Mouse (Mus musculus) forebrain, embryonic 14.5 days (tissue): ENCODE measurements around the gene Ofcc1. TPM values are rescaled to one million over a fixed set of nuclear protein-coding genes. Genes with fewer than 3 reads are reported as not detected.

Source experiments
- ATAC-seq: fragments of 200-750 bp; cut with Nextera tagmentation; 2 replicates; pipeline ENCODE4 v1.8.0; 2017; ENCODE audit warnings: mild to moderate bottlenecking, moderate library complexity
- DNase-seq: peaks from one replicate; pipeline ENCODE4 v3.0.0-alpha.2; 2015; ENCODE audit warnings: low spot score
- H3K27ac ChIP-seq: fragments of 300-500 bp; sonication (generic); 2 replicates; pipeline ENCODE4 v1.5.1; 2014; ENCODE audit warnings: low read depth, mild to moderate bottlenecking, control low read depth, low read length, moderate library complexity
- H3K27me3 ChIP-seq: fragments of 300-500 bp; sonication (generic); replicated peaks from 2 replicates; pipeline ENCODE4 v1.6.1; 2014; ENCODE audit warnings: low read length, control low read depth, mixed read lengths; ENCODE audit not compliant: control insufficient read depth, insufficient read depth
- H3K36me3 ChIP-seq: fragments of 300-500 bp; sonication (generic); 2 replicates; pipeline ENCODE4 v1.6.1; 2014; ENCODE audit warnings: low read length, control low read depth; ENCODE audit not compliant: control insufficient read depth, insufficient read depth
- H3K4me1 ChIP-seq: fragments of 300-500 bp; sonication (generic); 2 replicates; pipeline ENCODE4 v1.6.1; 2014; ENCODE audit warnings: antibody characterized with exemption, low read length, control low read depth; ENCODE audit not compliant: control insufficient read depth, insufficient read depth
- H3K4me2 ChIP-seq: fragments of 300-500 bp; sonication (generic); 2 replicates; pipeline ENCODE4 v1.6.1; 2014; ENCODE audit warnings: mild to moderate bottlenecking, control low read depth, low read length
- H3K4me3 ChIP-seq: fragments of 300-500 bp; sonication (generic); 2 replicates; pipeline ENCODE4 v1.5.1; 2014; ENCODE audit warnings: low read depth, low read length, control low read depth
- H3K9ac ChIP-seq: fragments of 300-500 bp; sonication (generic); 2 replicates; pipeline ENCODE4 v1.6.1; 2014; ENCODE audit warnings: mild to moderate bottlenecking, low read length, control low read depth, moderate library complexity
- H3K9me3 ChIP-seq: fragments of 300-500 bp; sonication (generic); replicated peaks from 2 replicates; pipeline ENCODE4 v1.6.1; 2016; ENCODE audit warnings: low read length, control low read depth, mixed read lengths; ENCODE audit not compliant: control insufficient read depth
- WGBS: fragments of 180-500 bp; shearing (Covaris S2); extraction: QIAGEN DNeasy Blood & Tissue Kit; methylation state at CpG from one replicate; pipeline ENCODE4 v1.1.7; 2014; 5-methylcytosine and 5-hydroxymethylcytosine counted together
- polyA plus RNA-seq: library from polyadenylated mRNA; unstranded; fragments of >200 nt; fragmentation: Nextera tagmentation; extraction: Ambion mirVana; gene quantifications from 2 replicates; pipeline ENCODE4 v1.2.1, GENCODE M21; 2014

Gene Ofcc1
- not detected in 2 replicates for polyA plus RNA-seq

GRCm38 (mm10) chr13:40361288-40361687 lies at the start of gene Ofcc1:
Ofcc1 (minus strand) TSS chr13:40361450.
- no peak within 1 kb of the TSS for H3K27ac ChIP-seq
- no peak within 1 kb of the TSS for H3K4me2 ChIP-seq
- H3K9me3 ChIP-seq, result no peaks in the 10 kb centered on the region
- no peaks in the 10 kb centered on the region for H3K4me1 ChIP-seq
- H3K9ac ChIP-seq, result no peak within 1 kb of the TSS
- ATAC-seq (no peak), DNase-seq (peak; percentile 37)
- no peak within 1 kb of the TSS for H3K4me3 ChIP-seq
- 59% methylated on average over 3 of the region's 3 CpGs for WGBS
- no peaks in the 10 kb centered on the region for H3K27me3 ChIP-seq
- H3K36me3 ChIP-seq, result no peaks in the 10 kb centered on the region

- WGBS, result 82% methylated on average over 8 of the region's 8 CpGs
- no peak for ATAC-seq
Measured at GRCm38 (mm10) chr13:40390120-40390519, 28.9 kb upstream of the Ofcc1 start.

GRCm38 (mm10) chr13:40387446-40387845 lies 26.2 kb upstream of the Ofcc1 start:
- H3K4me1 ChIP-seq, result no peaks in the 10 kb centered on the region

More at GRCm38 (mm10) chr13:40390120-40390519, 28.9 kb upstream of the Ofcc1 start:
- no peak for DNase-seq
- H3K4me2 ChIP-seq, result no peak overlapping the region
- H3K4me3 ChIP-seq, result no peak overlapping the region
- H3K9me3 ChIP-seq, result no peaks in the 10 kb centered on the region
- no peaks in the 10 kb centered on the region for H3K27me3 ChIP-seq
- no peak overlapping the region for H3K9ac ChIP-seq
- H3K4me1 ChIP-seq, result no peaks in the 10 kb centered on the region
- H3K36me3 ChIP-seq, result no peaks in the 10 kb centered on the region
- H3K27ac ChIP-seq, result no peak overlapping the region

GRCm38 (mm10) chr13:40384962-40385361 lies 23.7 kb upstream of the Ofcc1 start:
- no peaks in the 10 kb centered on the region for H3K9me3 ChIP-seq
- no peak for DNase-seq
- no peak overlapping the region for H3K27ac ChIP-seq
- no peaks in the 10 kb centered on the region for H3K27me3 ChIP-seq
- no peak overlapping the region for H3K4me2 ChIP-seq
- no peaks in the 10 kb centered on the region for H3K36me3 ChIP-seq
- WGBS, result 80% methylated on average over 4 of the region's 4 CpGs
- H3K9ac ChIP-seq, result no peak overlapping the region
- H3K4me3 ChIP-seq, result no peak overlapping the region
- ATAC-seq, result no peak
- no peaks in the 10 kb centered on the region; the same call in 1 of the 2 replicates for H3K4me1 ChIP-seq

More at GRCm38 (mm10) chr13:40387446-40387845, 26.2 kb upstream of the Ofcc1 start:
- Histone ChIP-seq H3K9ac (no peak overlapping the region), H3K4me3 (no peak overlapping the region), H3K9me3 (no peaks in the 10 kb centered on the region), H3K27ac (no peak overlapping the region), H3K27me3 (no peaks in the 10 kb centered on the region), H3K36me3 (no peaks in the 10 kb centered on the region), H3K4me2 (no peak overlapping the region)
- WGBS, result 43% methylated on average over 4 of the region's 4 CpGs
- no peak for DNase-seq
- no peak for ATAC-seq

- H3K4me2 ChIP-seq, result no peak overlapping the region
- 79% methylated on average over 5 of the region's 5 CpGs for WGBS
- H3K27ac ChIP-seq, result no peak overlapping the region
- no peak overlapping the region for H3K4me3 ChIP-seq
- no peaks in the 10 kb centered on the region for H3K36me3 ChIP-seq
- ATAC-seq (no peak), DNase-seq (no peak)
- H3K9ac ChIP-seq, result no peak overlapping the region
- H3K9me3 ChIP-seq, result no peaks in the 10 kb centered on the region
- H3K4me1 ChIP-seq, result no peaks in the 10 kb centered on the region; the same call in 1 of the 2 replicates
- H3K27me3 ChIP-seq, result no peaks in the 10 kb centered on the region
Measured at GRCm38 (mm10) chr13:40376773-40377172, 15.5 kb upstream of the Ofcc1 start.

- Histone ChIP-seq H3K27ac (no peak overlapping the region), H3K9ac (no peak overlapping the region), H3K4me3 (no peak overlapping the region), H3K4me1 (no peaks in the 10 kb centered on the region), H3K9me3 (no peaks in the 10 kb centered on the region), H3K27me3 (no peaks in the 10 kb centered on the region), H3K36me3 (no peaks in the 10 kb centered on the region), H3K4me2 (no peak overlapping the region)
- DNase-seq (no peak), ATAC-seq (no peak)
- 90% methylated on average over 11 of the region's 11 CpGs for WGBS
Measured at GRCm38 (mm10) chr13:40366762-40367161, 5.5 kb upstream of the Ofcc1 start.

- Histone ChIP-seq H3K9me3 (no peaks in the 10 kb centered on the region), H3K9ac (no peak overlapping the region), H3K4me1 (no peaks in the 10 kb centered on the region), H3K27me3 (no peaks in the 10 kb centered on the region), H3K4me3 (no peak overlapping the region), H3K27ac (no peak overlapping the region), H3K4me2 (no peak overlapping the region), H3K36me3 (no peaks in the 10 kb centered on the region)
- 85% methylated on average over 4 of the region's 4 CpGs for WGBS
- ATAC-seq, result no peak
- DNase-seq, result no peak
Measured at GRCm38 (mm10) chr13:40364855-40365254, 3.6 kb upstream of the Ofcc1 start.

- 63% methylated on average over 4 of the region's 4 CpGs for WGBS
- no peak for ATAC-seq
Measured at GRCm38 (mm10) chr13:40360692-40361091, 558 bp downstream of the Ofcc1 start.

GRCm38 (mm10) chr13:40347045-40347444 lies 14.2 kb downstream of the Ofcc1 start:
- no peaks in the 10 kb centered on the region for H3K4me1 ChIP-seq
- H3K36me3 ChIP-seq, result no peaks in the 10 kb centered on the region
- no peak for DNase-seq
- ATAC-seq, result no peak
- WGBS, result 92% methylated on average over 2 of the region's 2 CpGs
- no peaks in the 10 kb centered on the region for H3K27me3 ChIP-seq
- no peak overlapping the region for H3K9ac ChIP-seq
- H3K4me2 ChIP-seq, result no peak overlapping the region
- no peak overlapping the region for H3K4me3 ChIP-seq
- no peaks in the 10 kb centered on the region for H3K9me3 ChIP-seq
- no peak overlapping the region for H3K27ac ChIP-seq

More at GRCm38 (mm10) chr13:40360692-40361091, 558 bp downstream of the Ofcc1 start:
- Histone ChIP-seq H3K4me3 (no peak overlapping the region), H3K36me3 (no peaks in the 10 kb centered on the region), H3K9me3 (no peaks in the 10 kb centered on the region), H3K4me1 (no peaks in the 10 kb centered on the region), H3K9ac (no peak overlapping the region), H3K4me2 (no peak overlapping the region), H3K27me3 (no peaks in the 10 kb centered on the region), H3K27ac (no peak overlapping the region)
- DNase-seq, result no peak
